Mouse (Mus musculus): ENCODE data around the gene Erbin.

Gene Erbin

DNA sequence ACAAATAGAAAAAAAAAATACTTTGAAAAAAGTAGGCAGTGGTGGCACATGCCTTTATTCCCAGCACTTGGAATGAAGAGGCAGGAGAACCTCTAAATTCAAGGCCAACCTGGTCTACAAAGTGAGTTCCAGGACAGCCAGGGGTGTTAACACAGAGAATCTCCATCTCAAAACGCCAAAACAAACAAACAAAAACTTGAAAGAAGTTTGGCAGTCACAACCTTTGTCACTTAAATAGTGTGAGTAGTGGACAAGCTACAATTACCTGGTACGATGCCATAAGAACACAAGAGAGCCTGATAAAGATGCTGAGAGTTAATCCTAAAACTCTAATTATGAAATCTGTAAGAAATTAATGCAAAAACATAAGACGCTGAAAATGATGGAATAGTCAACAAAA, 8.0 kb downstream of the Erbin start:
- DNase-seq (ENCODE audit: low read depth, low spot score): no peak

- no peak for DNase-seq (ENCODE audit: low read depth, low spot score)
These were observed 9.7 kb downstream of the Erbin start for GRCm38 (mm10) chr13:103910598-103910997.

DNA sequence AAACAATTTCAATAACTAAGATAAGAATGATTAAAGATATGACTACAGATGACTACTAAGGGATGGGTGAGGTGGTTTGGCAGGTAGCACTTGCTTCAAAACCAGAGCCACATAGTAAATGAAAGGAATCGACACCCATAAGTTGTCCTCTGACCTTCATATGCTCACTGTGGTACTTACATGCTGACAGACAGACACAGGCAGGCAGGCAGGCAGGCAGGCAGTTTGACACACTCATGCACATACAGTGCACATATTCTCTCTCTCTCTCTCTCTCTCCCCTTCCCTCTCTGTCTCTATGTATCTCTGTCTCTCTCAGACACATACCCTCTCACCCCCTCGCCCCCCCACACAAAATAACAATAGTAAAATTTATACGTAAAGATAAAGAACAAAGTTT, 10.4 kb downstream of the Erbin start:
- no peak for DNase-seq (ENCODE audit: low read depth, low spot score)

GRCm38 (mm10) chr13:103900015-103900414, 20.3 kb downstream of the Erbin start:
- DNase-seq (ENCODE audit: low read depth, low spot score): no peak

DNA sequence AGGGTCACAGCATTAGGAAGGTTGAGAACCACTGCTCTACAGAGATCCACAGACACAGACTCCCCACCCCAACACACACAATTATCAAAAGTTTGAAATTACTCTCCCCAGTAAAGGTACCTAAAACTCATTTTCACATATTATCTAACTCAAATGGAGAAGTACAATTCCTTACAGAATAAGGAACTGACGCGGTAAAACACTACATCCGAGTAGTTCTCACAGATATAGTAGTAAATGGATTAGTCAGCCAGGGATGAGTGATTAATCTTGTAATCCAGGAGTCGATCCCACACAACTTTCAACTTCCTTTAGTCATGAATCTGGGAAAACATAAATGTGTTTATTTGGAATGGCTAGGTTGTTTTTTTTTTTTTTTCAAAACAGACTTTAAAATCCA, 22.7 kb downstream of the Erbin start:
- no peak for DNase-seq (ENCODE audit: low read depth, low spot score)

GRCm38 (mm10) chr13:103893065-103893464, 27.2 kb downstream of the Erbin start:
- no peak for DNase-seq (ENCODE audit: low read depth, low spot score)

- DNase-seq (ENCODE audit: low read depth, low spot score): no peak
These were observed 30.3 kb downstream of the Erbin start for GRCm38 (mm10) chr13:103890038-103890437.

- no peak for DNase-seq (ENCODE audit: low read depth, low spot score)
These were observed 33.8 kb downstream of the Erbin start for GRCm38 (mm10) chr13:103886503-103886902.

- no peak for DNase-seq (ENCODE audit: low read depth, low spot score)
These were observed 39.1 kb downstream of the Erbin start for GRCm38 (mm10) chr13:103881200-103881599.

GRCm38 (mm10) chr13:103876743-103877142, 43.6 kb downstream of the Erbin start:
- DNase-seq (ENCODE audit: low read depth, low spot score): no peak

DNA sequence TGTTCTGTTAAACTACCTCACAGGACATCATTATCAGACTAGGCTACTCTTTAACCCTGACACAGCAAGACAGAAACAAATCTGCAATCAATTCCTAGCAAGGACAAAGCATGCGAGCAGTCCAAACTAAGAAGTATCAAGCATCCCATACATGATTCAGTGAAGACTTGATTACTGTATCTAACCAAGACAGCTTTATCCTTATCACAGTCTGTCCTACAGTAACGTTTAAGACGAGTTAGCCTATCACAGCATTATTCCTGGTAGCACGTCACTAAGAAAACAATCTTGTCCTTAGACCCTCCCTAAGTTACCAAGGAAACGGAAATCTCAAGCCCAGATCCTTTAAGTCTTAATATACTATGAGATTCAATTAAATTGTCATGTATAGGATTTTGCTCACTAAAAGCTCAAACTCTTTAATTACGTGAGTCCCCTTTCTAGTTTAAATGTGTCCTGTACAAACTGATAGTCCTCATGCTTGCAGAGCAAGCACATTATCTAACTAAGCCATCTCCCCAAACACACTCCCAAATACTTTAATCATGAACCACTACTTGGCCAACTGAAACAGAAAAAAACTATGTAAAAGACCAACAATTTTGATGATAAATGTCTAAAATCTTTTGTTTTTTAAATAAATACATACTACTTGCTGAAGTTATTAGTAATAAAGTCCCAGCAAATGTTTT, 44.3 kb downstream of the Erbin start:
- no peak for DNase-seq (ENCODE audit: low read depth, low spot score)

GRCm38 (mm10) chr13:103870786-103871185, 49.5 kb downstream of the Erbin start:
- no peak for DNase-seq (ENCODE audit: low read depth, low spot score)

- no peak for DNase-seq (ENCODE audit: low read depth, low spot score)
These were observed 50.2 kb downstream of the Erbin start for GRCm38 (mm10) chr13:103870117-103870516.

GRCm38 (mm10) chr13:103868875-103869274, 51.4 kb downstream of the Erbin start:
- DNase-seq (ENCODE audit: low read depth, low spot score): no peak

DNA sequence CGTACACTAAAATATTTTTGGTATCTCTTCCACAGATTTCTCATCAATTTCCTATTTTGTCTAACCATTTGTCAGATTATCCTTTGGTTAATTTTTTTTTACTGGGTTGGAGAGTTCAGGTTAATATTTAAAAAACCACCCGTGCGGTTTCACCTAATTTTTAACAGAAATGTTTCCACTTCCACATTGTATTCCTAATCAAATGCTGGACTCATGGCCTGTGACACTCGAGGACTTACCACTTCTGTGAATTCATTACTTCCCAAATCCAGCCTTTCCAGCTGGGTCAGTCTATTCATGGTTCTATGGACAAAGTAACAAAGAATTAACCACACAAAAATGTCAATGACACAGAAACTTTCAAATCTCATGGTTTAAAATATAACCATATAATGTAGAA, 58.3 kb downstream of the Erbin start:
- no peak for DNase-seq (ENCODE audit: low read depth, low spot score)

GRCm38 (mm10) chr13:103859041-103859440, 61.3 kb downstream of the Erbin start:
- no peak for DNase-seq (ENCODE audit: low read depth, low spot score)

DNA sequence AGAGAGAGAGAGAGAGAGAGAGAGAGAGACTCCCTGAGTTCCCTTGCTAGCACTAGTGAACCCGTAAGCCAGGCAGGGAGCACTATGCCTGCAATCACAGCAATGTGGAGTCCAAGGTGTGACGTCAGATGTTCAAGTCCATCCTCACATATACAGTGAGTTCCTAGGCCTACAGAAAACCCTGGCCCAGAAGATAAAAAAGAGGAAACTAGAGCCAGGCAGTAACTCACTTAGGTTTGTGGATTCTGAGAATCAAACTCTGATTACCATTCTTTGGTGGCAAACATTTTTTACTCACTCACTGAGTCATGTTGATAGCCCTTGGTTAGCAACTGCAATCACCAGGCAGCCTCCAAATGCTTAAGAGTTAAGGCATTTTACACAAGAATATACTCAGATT, 72.7 kb downstream of the Erbin start:
- no peak for DNase-seq (ENCODE audit: low read depth, low spot score)

DNA sequence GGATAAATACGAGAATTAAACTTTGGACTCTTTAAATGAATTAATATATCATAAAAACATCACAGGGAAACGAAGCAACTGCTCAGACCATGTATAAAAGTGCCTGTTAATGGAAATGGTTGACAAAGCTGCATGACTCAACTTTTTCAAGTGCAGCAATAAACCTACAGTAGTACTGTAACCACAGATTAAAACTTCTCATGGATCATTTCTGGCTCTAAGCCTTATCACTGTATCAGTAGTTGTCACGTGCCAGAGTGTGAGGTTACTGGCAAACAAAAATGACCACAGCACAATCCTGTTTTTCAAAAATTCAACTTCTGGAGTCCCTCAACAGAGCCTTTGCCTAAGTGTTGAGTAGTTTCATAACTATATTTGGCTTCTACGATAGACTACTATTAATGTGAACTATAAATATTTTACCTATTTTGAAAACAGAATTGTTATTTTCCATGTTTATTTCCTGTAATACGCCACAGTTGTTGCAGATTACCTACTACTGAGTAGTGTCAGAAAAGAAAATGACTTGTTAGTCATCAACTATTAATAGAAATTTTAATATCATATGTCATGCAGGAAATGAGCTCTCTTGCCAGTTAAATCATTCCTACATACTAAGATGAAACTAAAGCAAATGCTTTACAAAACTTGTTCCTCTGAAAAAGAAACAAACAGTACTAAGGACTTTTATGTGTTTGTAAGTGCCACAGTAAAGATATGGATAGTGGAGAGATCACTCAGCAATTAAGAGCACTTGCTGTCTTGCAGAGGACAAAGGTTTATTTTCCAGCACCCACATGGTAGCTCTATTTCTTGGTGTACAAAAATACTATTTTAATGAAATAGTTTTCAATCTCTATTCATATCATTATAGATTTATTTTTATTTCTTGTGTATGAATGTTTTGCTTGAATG, 78.8 kb downstream of the Erbin start:
- DNase-seq (ENCODE audit: low read depth, low spot score): no peak

- DNase-seq (ENCODE audit: low read depth, low spot score): no peak
These were observed 81.7 kb downstream of the Erbin start for GRCm38 (mm10) chr13:103838619-103839018.

DNA sequence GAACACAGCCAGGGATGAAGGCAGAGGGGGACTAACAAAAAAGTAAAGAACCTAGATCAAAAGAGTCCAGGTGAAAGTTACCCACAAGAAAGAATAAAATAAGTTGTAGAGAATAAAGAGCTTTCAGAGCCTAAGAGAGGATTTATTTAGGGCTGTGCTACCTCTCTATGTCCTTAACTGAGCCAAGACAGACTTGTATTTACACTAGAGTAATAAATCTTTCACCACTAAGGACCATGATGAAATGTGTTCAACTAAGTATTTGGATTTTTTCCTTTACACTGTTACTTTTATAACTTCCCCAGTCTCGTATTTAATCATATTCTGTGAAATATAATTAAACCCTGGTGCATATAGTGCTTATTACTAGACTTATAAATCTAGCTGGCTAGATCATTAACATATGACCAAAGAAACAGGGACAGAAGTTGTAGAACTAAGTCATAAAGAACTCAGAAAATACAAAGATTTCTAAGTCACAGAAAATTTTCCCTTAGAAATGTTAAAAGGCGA, 90.6 kb downstream of the Erbin start:
- DNase-seq (ENCODE audit: low read depth, low spot score): no peak

DNA sequence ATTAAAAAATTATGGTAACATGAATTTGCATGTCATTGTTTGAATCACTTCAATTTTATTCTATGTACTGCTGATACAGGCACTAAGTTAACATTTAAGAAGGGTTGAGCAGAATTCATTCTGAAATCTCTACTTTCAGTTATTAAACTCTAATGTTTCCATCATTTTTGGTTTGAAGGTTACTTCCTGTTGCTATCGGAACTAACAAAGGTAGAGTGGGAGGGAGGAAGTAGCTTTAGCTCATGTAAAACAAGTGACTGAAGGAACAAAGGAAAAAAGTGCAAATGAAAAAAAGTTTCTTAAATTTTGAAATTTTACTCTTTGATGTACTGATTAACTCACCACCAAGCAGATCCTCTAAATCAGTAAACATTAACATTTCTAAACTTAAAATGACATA, 98.0 kb downstream of the Erbin start:
- no peak for DNase-seq (ENCODE audit: low read depth, low spot score)

- no peak for DNase-seq (ENCODE audit: low read depth, low spot score)
These were observed 100.9 kb downstream of the Erbin start for GRCm38 (mm10) chr13:103819377-103819776.

- DNase-seq (ENCODE audit: low read depth, low spot score): no peak
These were observed 102.4 kb downstream of the Erbin start for GRCm38 (mm10) chr13:103817935-103818334.

Data from brain, embryonic 18.5 days (tissue).